ENCODE assay signal across 20 mouse cellular contexts in the genomic region with DNA sequence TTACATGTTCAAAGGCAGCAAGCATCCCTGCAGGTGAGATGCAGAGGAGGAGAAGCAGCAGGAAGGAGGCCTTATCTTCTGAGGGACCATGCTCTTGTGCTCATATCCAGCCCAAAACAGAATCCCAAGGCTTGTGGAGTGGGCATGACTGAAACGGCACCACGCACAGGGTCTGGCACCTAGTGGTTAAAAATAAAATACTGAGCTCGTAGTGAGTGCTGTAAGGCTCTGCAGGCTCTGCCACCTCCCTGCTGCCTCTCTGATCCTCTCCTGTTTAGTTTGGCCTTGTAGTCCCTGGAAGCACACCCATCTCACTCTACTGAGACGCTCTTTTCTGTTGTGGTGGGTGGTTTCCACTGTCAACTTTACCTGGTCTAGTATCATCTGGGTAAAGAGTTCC. TPM values are rescaled to one million over a fixed set of nuclear protein-coding genes. Genes with fewer than 3 reads are reported as not detected.
DNase-seq lines count a peak whose midpoint lies in the region; ATAC-seq and TF ChIP-seq lines count a peak whose summit lies in the region.
"Had no signal": no experiment of that assay in that cellular context is flagged by ENCODE, and none has a peak within 500 bp of the region (broad histone marks: within the 10 kb centered on the region; RNA-seq: fewer than 3 reads in every experiment).

No protein-coding gene starts in this region.

- no peak overlapping the region for H3K4me3 ChIP-seq in heart, embryonic 10.5 days
- no peak overlapping the region for H3K4me3 ChIP-seq in left cerebral cortex, adult 2 months
- no peak overlapping the region for H3K4me3 ChIP-seq in forebrain, embryonic 15.5 days
- H3K4me3 ChIP-seq: embryonic facial prominence, embryonic 10.5 days; embryonic facial prominence, embryonic 12.5 days; forebrain, embryonic 10.5 days; forebrain, embryonic 12.5 days had no signal

- no peak overlapping the region for H3K27ac ChIP-seq in heart, embryonic 10.5 days
- peak overlapping the region; percentile 2; the same call in 1 of the 2 replicates for H3K27ac ChIP-seq in left cerebral cortex, adult 2 months
- no peak overlapping the region for H3K27ac ChIP-seq in forebrain, embryonic 15.5 days (replicated peaks)
- H3K27ac ChIP-seq: embryonic facial prominence, embryonic 10.5 days; embryonic facial prominence, embryonic 12.5 days; forebrain, embryonic 10.5 days; forebrain, embryonic 12.5 days had no signal

- intact Hi-C loops in left cerebral cortex, adult 2 months (cut with DNase I): no loop called here

- DNase-seq in heart, embryonic 10.5 days (ENCODE audit: low spot score): peak; percentile 69
- no peak for DNase-seq in heart, postnatal 4 days
- DNase-seq in left cerebral cortex, adult 2 months (ENCODE audit: extremely low spot score in 1 of 2, low spot score in 2 of 2): no peak
- DNase-seq in left cerebral cortex, adult 9 months (ENCODE audit: low spot score in 2 of 2): no peak
- DNase-seq: adrenal gland, adult 2 months; adrenal gland, postnatal 10 days; adrenal gland, postnatal 25 days; cerebellum, adult 11-12 months; cerebellum, adult 2 months; cerebellum, adult 9-10 months; cerebellum, postnatal 10 days; cerebellum, postnatal 25 days; forebrain, postnatal 0 days had no signal

- H3K9me3 ChIP-seq in heart, embryonic 10.5 days: no peaks in the 10 kb centered on the region
- no peaks in the 10 kb centered on the region for H3K9me3 ChIP-seq in forebrain, embryonic 15.5 days
- H3K9me3 ChIP-seq: embryonic facial prominence, embryonic 10.5 days; embryonic facial prominence, embryonic 12.5 days; forebrain, embryonic 10.5 days; forebrain, embryonic 12.5 days had no signal

- 0 out of 2 replicates have a peak, but pooled peaks have one; percentile 10 for ATAC-seq in erythroid progenitor cell, adult 5-6 weeks (replicated peaks; ENCODE audit: low FRiP score, poor library complexity, severe bottlenecking)
- no peak for ATAC-seq in forebrain, embryonic 15.5 days (replicated peaks)
- ATAC-seq: forebrain, embryonic 14.5 days had no signal

- H3K36me3 ChIP-seq in heart, embryonic 10.5 days: peaks cover 62% of the 10 kb centered on the region
- peaks cover 38% of the 10 kb centered on the region for H3K36me3 ChIP-seq in forebrain, embryonic 15.5 days

- no peak overlapping the region for H3K4me2 ChIP-seq in forebrain, embryonic 15.5 days (replicated peaks)
- H3K4me2 ChIP-seq: embryonic facial prominence, embryonic 12.5 days; forebrain, embryonic 12.5 days had no signal

- no peaks in the 10 kb centered on the region for H3K27me3 ChIP-seq in heart, embryonic 10.5 days (ENCODE audit: insufficient read depth, poor library complexity, severe bottlenecking)
- H3K27me3 ChIP-seq in forebrain, embryonic 15.5 days: no peaks in the 10 kb centered on the region
- H3K27me3 ChIP-seq: embryonic facial prominence, embryonic 12.5 days; forebrain, embryonic 12.5 days had no signal

- WGBS in heart, embryonic 10.5 days: 80% methylated on average over 4 of the region's 4 CpGs
- 88% methylated on average over 4 of the region's 4 CpGs for WGBS in forebrain, embryonic 15.5 days

- no peak overlapping the region for H3K9ac ChIP-seq in forebrain, embryonic 15.5 days (replicated peaks)
- H3K9ac ChIP-seq: embryonic facial prominence, embryonic 12.5 days; forebrain, embryonic 12.5 days; forebrain, postnatal 0 days had no signal

- no peak; the same call in 1 of the 2 replicates for TF ChIP-seq CTCF in left cerebral cortex, adult 2 months (IDR thresholded peaks at IDR 0.05)

- 0 out of 2 replicates have a peak, but pooled peaks cover 4% of the 10 kb centered on the region for H3K4me1 ChIP-seq in heart, embryonic 10.5 days
- H3K4me1 ChIP-seq in forebrain, embryonic 15.5 days: peaks cover 11% of the 10 kb centered on the region
- H3K4me1 ChIP-seq: embryonic facial prominence, embryonic 10.5 days; embryonic facial prominence, embryonic 12.5 days; forebrain, embryonic 10.5 days; forebrain, embryonic 12.5 days had no signal

RNA-seq across cellular contexts. Expression of gene Drosha, which starts 52.3 kb away (rescaled TPM):
- polyA plus RNA-seq in heart, embryonic 10.5 days (2016; fragmentation: Nextera tagmentation; extraction: Ambion mirVana): 47.3 and 52.6 TPM in 2 replicates
- 10 to 100 TPM; 32.5 to 35.4 TPM for total RNA-seq in heart, postnatal 4 days (2021)
- 10 to 100 TPM; 90.7 to 91.1 TPM for total RNA-seq in left cerebral cortex, adult 2 months (2021)
- 22.7 and 33.5 TPM in 2 replicates for total RNA-seq in erythroid progenitor cell, adult 5-6 weeks (2015; ENCODE audit: low replicate concordance)
- total RNA-seq in erythroid progenitor cell, adult 5-6 weeks (2017; ENCODE audit: low replicate concordance): 22.1 and 37.8 TPM in 2 replicates
- polyA plus RNA-seq in forebrain, embryonic 15.5 days (2015; fragmentation: Nextera tagmentation; extraction: Ambion mirVana): 54.7 and 56.0 TPM in 2 replicates

RNA-seq across cellular contexts. Expression of gene 6030458C11Rik, which starts 52.4 kb away (rescaled TPM):
- polyA plus RNA-seq in heart, embryonic 10.5 days (2016; fragmentation: Nextera tagmentation; extraction: Ambion mirVana): 39.8 and 42.3 TPM in 2 replicates
- total RNA-seq in heart, postnatal 4 days (2021): 10 to 100 TPM; 15.2 to 17.0 TPM
- 10 to 100 TPM; 26.4 to 26.9 TPM for total RNA-seq in left cerebral cortex, adult 2 months (2021)
- total RNA-seq in erythroid progenitor cell, adult 5-6 weeks (2015; ENCODE audit: low replicate concordance): 39.4 and 44.7 TPM in 2 replicates
- 37.5 and 39.1 TPM in 2 replicates for total RNA-seq in erythroid progenitor cell, adult 5-6 weeks (2017; ENCODE audit: low replicate concordance)
- 32.2 and 33.0 TPM in 2 replicates for polyA plus RNA-seq in forebrain, embryonic 15.5 days (2015; fragmentation: Nextera tagmentation; extraction: Ambion mirVana)
